Mouse (Mus musculus) embryonic facial prominence, embryonic 12.5 days (tissue): ENCODE measurements around the gene Irgq. TPM values are rescaled to one million over a fixed set of nuclear protein-coding genes. Genes with fewer than 3 reads are reported as not detected.

Source experiments
- ATAC-seq: fragments of 200-750 bp; cut with Nextera tagmentation; 2 replicates; pipeline ENCODE4 v1.8.0; 2017; ENCODE audit not compliant: insufficient number of reproducible peaks, insufficient read depth, low FRiP score, low TSS enrichment
- H3K27ac ChIP-seq: fragments of 300-500 bp; sonication (generic); 2 replicates; pipeline ENCODE4 v1.5.1; 2016; ENCODE audit warnings: mild to moderate bottlenecking
- H3K27me3 ChIP-seq: fragments of 300-500 bp; sonication (generic); 2 replicates; pipeline ENCODE4 v1.6.1; 2016; ENCODE audit warnings: mild to moderate bottlenecking, moderate library complexity
- H3K36me3 ChIP-seq: fragments of 300-500 bp; sonication (generic); 2 replicates; pipeline ENCODE4 v1.6.1; 2016; ENCODE audit warnings: mild to moderate bottlenecking
- H3K4me1 ChIP-seq: fragments of 300-500 bp; sonication (generic); 2 replicates; pipeline ENCODE4 v1.6.1; 2016
- H3K4me2 ChIP-seq: fragments of 300-500 bp; sonication (generic); replicated peaks from 2 replicates; pipeline ENCODE4 v1.6.1; 2016; ENCODE audit warnings: mild to moderate bottlenecking, moderate library complexity
- H3K4me3 ChIP-seq: fragments of 300-500 bp; sonication (generic); 2 replicates; pipeline ENCODE4 v1.5.1; 2016; ENCODE audit warnings: mild to moderate bottlenecking
- H3K9ac ChIP-seq: fragments of 300-500 bp; sonication (generic); 2 replicates; pipeline ENCODE4 v1.6.1; 2016; ENCODE audit warnings: mild to moderate bottlenecking, moderate library complexity
- H3K9me3 ChIP-seq: fragments of 300-500 bp; sonication (generic); 2 replicates; pipeline ENCODE4 v1.6.1; 2016; ENCODE audit warnings: mild to moderate bottlenecking, moderate library complexity
- WGBS: fragments of 180-500 bp; shearing (Covaris S2); methylation state at CpG from one replicate; pipeline ENCODE4 v1.1.7; 2016; 5-methylcytosine and 5-hydroxymethylcytosine counted together
- polyA plus RNA-seq: library from polyadenylated mRNA; unstranded; fragments of >200 nt; fragmentation: Nextera tagmentation; extraction: Ambion mirVana; gene quantifications from 2 replicates; pipeline ENCODE4 v1.2.1, GENCODE M21; 2016

The Irgq gene
- polyA plus RNA-seq, 1 experiment from 2014 or later, result 17.6 TPM

GRCm38 (mm10) chr7:24533806-24534205 is 3.3 kb downstream of the Irgq start:
- peaks cover 30% of the 10 kb centered on the region for H3K4me1 ChIP-seq
- H3K27ac ChIP-seq, result no peak overlapping the region
- no peak for ATAC-seq
- 0 out of 2 replicates have a peak, but pooled peaks cover 2% of the 10 kb centered on the region for H3K9me3 ChIP-seq
- WGBS, result 25% methylated on average over 42 of the region's 42 CpGs
- peak overlapping the region; percentile 26; the same call in 1 of the 2 replicates for H3K4me2 ChIP-seq
- H3K9ac ChIP-seq, result peak overlapping the region; percentile 30
- peaks cover 12% of the 10 kb centered on the region for H3K27me3 ChIP-seq
- no peak overlapping the region for H3K4me3 ChIP-seq
- H3K36me3 ChIP-seq, result peaks cover 34% of the 10 kb centered on the region

- no peak overlapping the region for H3K27ac ChIP-seq
- 31% methylated on average over 19 of the region's 19 CpGs for WGBS
- H3K9me3 ChIP-seq, result 0 out of 2 replicates have a peak, but pooled peaks cover 5% of the 10 kb centered on the region
- peaks cover 28% of the 10 kb centered on the region for H3K4me1 ChIP-seq
- H3K27me3 ChIP-seq, result peaks cover 12% of the 10 kb centered on the region
- H3K4me3 ChIP-seq, result no peak overlapping the region
- no peak for ATAC-seq
- H3K9ac ChIP-seq, result no peak overlapping the region
- peaks cover 34% of the 10 kb centered on the region for H3K36me3 ChIP-seq
- peak overlapping the region; percentile 26; the same call in 1 of the 2 replicates for H3K4me2 ChIP-seq
These were observed 3.8 kb downstream of the Irgq start for GRCm38 (mm10) chr7:24534301-24534700.

- WGBS, result 79% methylated on average over 4 of the region's 4 CpGs
These were observed 6.6 kb downstream of the Irgq start for GRCm38 (mm10) chr7:24537081-24537480.

GRCm38 (mm10) chr7:24537591-24537990 is 7.1 kb downstream of the Irgq start:
- no peak overlapping the region for H3K4me3 ChIP-seq
- H3K4me2 ChIP-seq, result no peak overlapping the region
- no peak overlapping the region for H3K9ac ChIP-seq
- peaks cover 13% of the 10 kb centered on the region for H3K4me1 ChIP-seq
- 0 out of 2 replicates have a peak, but pooled peaks cover 5% of the 10 kb centered on the region for H3K9me3 ChIP-seq
- ATAC-seq, result no peak
- H3K27ac ChIP-seq, result no peak overlapping the region
- H3K36me3 ChIP-seq, result peaks cover 34% of the 10 kb centered on the region
- H3K27me3 ChIP-seq, result peaks cover 12% of the 10 kb centered on the region
- 86% methylated on average over 5 of the region's 5 CpGs for WGBS

More at GRCm38 (mm10) chr7:24537081-24537480, 6.6 kb downstream of the Irgq start:
- ATAC-seq, result no peak
- H3K27me3 ChIP-seq, result peaks cover 12% of the 10 kb centered on the region
- 0 out of 2 replicates have a peak, but pooled peaks cover 5% of the 10 kb centered on the region for H3K9me3 ChIP-seq
- H3K4me2 ChIP-seq, result no peak overlapping the region
- H3K36me3 ChIP-seq, result peaks cover 34% of the 10 kb centered on the region
- no peak overlapping the region for H3K27ac ChIP-seq
- H3K4me1 ChIP-seq, result peaks cover 18% of the 10 kb centered on the region
- H3K9ac ChIP-seq, result no peak overlapping the region
- H3K4me3 ChIP-seq, result no peak overlapping the region

- Histone ChIP-seq H3K4me3 (no peak overlapping the region), H3K4me1 (peaks cover 12% of the 10 kb centered on the region), H3K36me3 (peaks cover 32% of the 10 kb centered on the region), H3K27ac (no peak overlapping the region), H3K4me2 (no peak overlapping the region), H3K9ac (no peak overlapping the region), H3K9me3 (0 out of 2 replicates have a peak, but pooled peaks cover 5% of the 10 kb centered on the region), H3K27me3 (peaks cover 11% of the 10 kb centered on the region)
- ATAC-seq, result no peak
- WGBS, result 51% methylated on average over 5 of the region's 5 CpGs
These were observed 7.7 kb downstream of the Irgq start for GRCm38 (mm10) chr7:24538154-24538553.

- no peak overlapping the region for H3K27ac ChIP-seq
- WGBS, result 78% methylated on average over 5 of the region's 5 CpGs
These were observed 8.2 kb downstream of the Irgq start for GRCm38 (mm10) chr7:24538701-24539100.

GRCm38 (mm10) chr7:24539686-24540085 is 9.2 kb downstream of the Irgq start:
- Histone ChIP-seq H3K9me3 (0 out of 2 replicates have a peak, but pooled peaks cover 5% of the 10 kb centered on the region), H3K4me3 (no peak overlapping the region), H3K4me2 (no peak overlapping the region), H3K9ac (no peak overlapping the region), H3K4me1 (no peaks in the 10 kb centered on the region), H3K27ac (no peak overlapping the region), H3K36me3 (peaks cover 18% of the 10 kb centered on the region), H3K27me3 (no peaks in the 10 kb centered on the region)
- WGBS, result 93% methylated on average over 4 of the region's 4 CpGs
- no peak for ATAC-seq

More at GRCm38 (mm10) chr7:24538701-24539100, 8.2 kb downstream of the Irgq start:
- H3K4me1 ChIP-seq, result peaks cover 6% of the 10 kb centered on the region
- peaks cover 27% of the 10 kb centered on the region for H3K36me3 ChIP-seq
- no peak overlapping the region for H3K9ac ChIP-seq
- ATAC-seq, result no peak
- no peak overlapping the region for H3K4me3 ChIP-seq
- no peak overlapping the region for H3K4me2 ChIP-seq
- peaks cover 6% of the 10 kb centered on the region for H3K27me3 ChIP-seq
- 0 out of 2 replicates have a peak, but pooled peaks cover 5% of the 10 kb centered on the region for H3K9me3 ChIP-seq

- Histone ChIP-seq H3K4me2 (no peak overlapping the region), H3K9me3 (no peaks in the 10 kb centered on the region), H3K9ac (no peak overlapping the region), H3K4me3 (no peak overlapping the region), H3K27ac (no peak overlapping the region), H3K4me1 (peaks cover 11% of the 10 kb centered on the region), H3K36me3 (peaks cover 15% of the 10 kb centered on the region), H3K27me3 (no peaks in the 10 kb centered on the region)
- 75% methylated on average over 2 of the region's 2 CpGs for WGBS
- ATAC-seq, result no peak
These were observed 14.0 kb downstream of the Irgq start for GRCm38 (mm10) chr7:24544506-24544905.

- H3K36me3 ChIP-seq, result peaks cover 30% of the 10 kb centered on the region
- WGBS, result 34% methylated on average over 13 of the region's 13 CpGs
- H3K27me3 ChIP-seq, result no peaks in the 10 kb centered on the region
- ATAC-seq, result no peak
- H3K27ac ChIP-seq, result peak within 1 kb of the TSS; percentile 80
- peak within 1 kb of the TSS; percentile 80 for H3K4me3 ChIP-seq
- H3K9me3 ChIP-seq, result no peaks in the 10 kb centered on the region
- H3K9ac ChIP-seq, result peak within 1 kb of the TSS; percentile 72
- peaks cover 11% of the 10 kb centered on the region for H3K4me1 ChIP-seq
- peak within 1 kb of the TSS; percentile 83 for H3K4me2 ChIP-seq
These were observed 15.7 kb downstream of the Irgq start, which contains the start of the genes Pinlyp and Xrcc1 for GRCm38 (mm10) chr7:24546068-24546614. TSS of gene Pinlyp (minus strand) at chr7:24546118. TSS of gene Xrcc1 (plus strand) at chr7:24546289.

- H3K4me1 ChIP-seq, result peaks cover 11% of the 10 kb centered on the region
- WGBS, result 1% methylated on average over 57 of the region's 57 CpGs
- H3K9ac ChIP-seq, result peak overlapping the region; percentile 72
- ATAC-seq, result peak; percentile 97
- peaks cover 34% of the 10 kb centered on the region for H3K36me3 ChIP-seq
- peak overlapping the region; percentile 83 for H3K4me2 ChIP-seq
- peak overlapping the region; percentile 80 for H3K4me3 ChIP-seq
- H3K27ac ChIP-seq, result peak overlapping the region; percentile 80
- H3K9me3 ChIP-seq, result no peaks in the 10 kb centered on the region
- no peaks in the 10 kb centered on the region for H3K27me3 ChIP-seq
These were observed 16.3 kb downstream of the Irgq start for GRCm38 (mm10) chr7:24546634-24547389.

- H3K27me3 ChIP-seq, result no peaks in the 10 kb centered on the region
- peak overlapping the region; percentile 80 for H3K4me3 ChIP-seq
- H3K36me3 ChIP-seq, result peaks cover 42% of the 10 kb centered on the region
- ATAC-seq, result no peak
- 31% methylated on average over 13 of the region's 13 CpGs for WGBS
- peaks cover 11% of the 10 kb centered on the region for H3K4me1 ChIP-seq
- H3K9me3 ChIP-seq, result no peaks in the 10 kb centered on the region
- peak overlapping the region; percentile 83 for H3K4me2 ChIP-seq
- peak overlapping the region; percentile 70; the same call in 1 of the 2 replicates for H3K27ac ChIP-seq
- peak overlapping the region; percentile 72 for H3K9ac ChIP-seq
These were observed 17.1 kb downstream of the Irgq start for GRCm38 (mm10) chr7:24547534-24548036.
